Mouse (Mus musculus): ENCODE results near the gene Ahctf1. TPM values are rescaled to one million over a fixed set of nuclear protein-coding genes. Genes with fewer than 3 reads are reported as not detected.

Ahctf1 gene
- total and polyA plus RNA-seq, 3 experiments = 79.2 to 111 (median 96.0) TPM

GRCm38 (mm10) chr1:179836426-179837404 lies 33.2 kb upstream of the Ahctf1 start:
- no peak for DNase-seq (ENCODE audit: extremely low read depth)
- Histone ChIP-seq H3K27me3 (replicated peaks) (no peaks in the 10 kb centered on the region), H3K36me3 (replicated peaks in 1 of 2; ENCODE audit: control insufficient read depth in 1 of 2, insufficient read depth in 1 of 2, low read length in 1 of 2) (peaks cover 0 to 26% of the 10 kb centered on the region in 2 experiments), H3K4me2 (ENCODE audit: insufficient read depth, low read depth, poor library complexity, severe bottlenecking) (no peak overlapping the region), H3K27ac (ENCODE audit: insufficient read depth, low read depth) (no peak overlapping the region), H3K4me3 (replicated peaks in 1 of 3; ENCODE audit: low read depth in 2 of 3, low read length in 2 of 3, poor library complexity in 1 of 3) (no peak overlapping the region), H3K4me1 (ENCODE audit: control insufficient read depth in 1 of 2, insufficient read depth in 2 of 2) (peaks cover 8 to 15% of the 10 kb centered on the region in 2 experiments), H3K9me3 (replicated peaks; ENCODE audit: low read length) (peaks cover 10% of the 10 kb centered on the region), H3K9ac (ENCODE audit: insufficient read depth, low read depth) (no peak overlapping the region), H3K79me2 (replicated peaks; ENCODE audit: control insufficient read depth, extremely low read depth, insufficient read depth, poor library complexity, severe bottlenecking) (no peaks in the 10 kb centered on the region)
- in situ Hi-C loops (cut with MboI; ENCODE audit: low pct_ligation_motif_present, low pct_unique_long_range_greater_than_20kb, low sequenced_read_pairs) (loop anchor here (25.0 kb wide), 1 partner anchor 199 kb away; no protein-coding TSS in a partner anchor), dilution Hi-C loops (cut with MboI; ENCODE audit: extremely low pct_ligation_motif_present, extremely low pct_unique_long_range_greater_than_20kb, low sequenced_read_pairs) (no loop called here)
- TF ChIP-seq TBP (conservative IDR thresholded peaks at IDR 0.05; ENCODE audit: low read depth, low read length) (no peak), MEF2A (IDR thresholded peaks at IDR 0.05; ENCODE audit: borderline replicate concordance, low read depth, low read length) (no peak), NRF1 (IDR thresholded peaks at IDR 0.05; ENCODE audit: low read depth, low read length) (no peak), IRF4 (IDR thresholded peaks at IDR 0.05; ENCODE audit: low read depth, low read length) (no peak), POLR2A (IDR thresholded peaks at IDR 0.05; ENCODE audit: low read depth, low read length) (no peak), KAT2A (IDR thresholded peaks at IDR 0.05; ENCODE audit: insufficient replicate concordance, low read length) (no peak), UBTF (IDR thresholded peaks at IDR 0.05; ENCODE audit: low read depth, low read length) (no peak), MXI1 (IDR thresholded peaks at IDR 0.05; ENCODE audit: low read depth, low read length) (no peak), ZNF384 (IDR thresholded peaks at IDR 0.05; ENCODE audit: low read depth, low read length) (no peak), USF2 (conservative IDR thresholded peaks at IDR 0.05; ENCODE audit: low read depth, low read length) (no peak), JUN (IDR thresholded peaks at IDR 0.05; ENCODE audit: insufficient read depth, low read depth, low read length) (no peak), RCOR1 (conservative IDR thresholded peaks at IDR 0.05; ENCODE audit: low read depth, low read length) (no peak), ETS1 (conservative IDR thresholded peaks at IDR 0.05; ENCODE audit: low read depth, low read length) (no peak), ZMIZ1 (IDR thresholded peaks at IDR 0.05; ENCODE audit: low read depth, low read length) (no peak), NELFE (IDR thresholded peaks at IDR 0.05; ENCODE audit: low read depth, low read length) (no peak), SMC3 (IDR thresholded peaks at IDR 0.05; ENCODE audit: low read depth, low read length) (no peak)

- no peak overlapping the region for H3K27ac ChIP-seq (ENCODE audit: insufficient read depth, low read depth)
- in situ Hi-C loops (cut with MboI; ENCODE audit: low pct_ligation_motif_present, low pct_unique_long_range_greater_than_20kb, low sequenced_read_pairs) (loop anchor here (25.0 kb wide), 1 partner anchor 199 kb away; no protein-coding TSS in a partner anchor), dilution Hi-C loops (cut with MboI; ENCODE audit: extremely low pct_ligation_motif_present, extremely low pct_unique_long_range_greater_than_20kb, low sequenced_read_pairs) (no loop called here)
- TF ChIP-seq NRF1 (IDR thresholded peaks at IDR 0.05; ENCODE audit: low read depth, low read length) (no peak), HCFC1 (IDR thresholded peaks at IDR 0.05; ENCODE audit: low read depth, low read length) (no peak), RAD21 (IDR thresholded peaks at IDR 0.05; ENCODE audit: low read depth, low read length) (no peak), MYC (IDR thresholded peaks at IDR 0.05; ENCODE audit: low read depth, low read length) (no peak), KAT2A (IDR thresholded peaks at IDR 0.05; ENCODE audit: insufficient replicate concordance, low read length) (no peak), JUND (conservative IDR thresholded peaks at IDR 0.05; ENCODE audit: low read depth, low read length) (no peak), SIN3A (IDR thresholded peaks at IDR 0.05; ENCODE audit: low read length) (no peak), ZKSCAN1 (IDR thresholded peaks at IDR 0.05; ENCODE audit: borderline replicate concordance, low read depth, low read length) (no peak), BHLHE40 (IDR thresholded peaks at IDR 0.05; ENCODE audit: low read depth, low read length) (no peak), POLR2AphosphoS2 (IDR thresholded peaks at IDR 0.05; ENCODE audit: low read depth, low read length) (no peak), USF1 (IDR thresholded peaks at IDR 0.05; ENCODE audit: low read depth, low read length) (no peak), ETS1 (conservative IDR thresholded peaks at IDR 0.05; ENCODE audit: low read depth, low read length) (no peak), CHD1 (IDR thresholded peaks at IDR 0.05; ENCODE audit: low read depth, low read length) (no peak), MAFK (IDR thresholded peaks at IDR 0.05; ENCODE audit: insufficient replicate concordance, low read length) (no peak), MXI1 (IDR thresholded peaks at IDR 0.05; ENCODE audit: low read depth, low read length) (no peak), GABPA (IDR thresholded peaks at IDR 0.05; ENCODE audit: insufficient replicate concordance, low read depth, low read length) (no peak), RCOR1 (conservative IDR thresholded peaks at IDR 0.05; ENCODE audit: low read depth, low read length) (no peak), MEF2A (IDR thresholded peaks at IDR 0.05; ENCODE audit: borderline replicate concordance, low read depth, low read length) (no peak)
- H3K4me2 ChIP-seq (ENCODE audit: insufficient read depth, low read depth, poor library complexity, severe bottlenecking) = no peak overlapping the region
- peaks cover 10% of the 10 kb centered on the region for H3K9me3 ChIP-seq (replicated peaks; ENCODE audit: low read length)
- H3K4me3 ChIP-seq (replicated peaks in 1 of 3; ENCODE audit: low read depth in 2 of 3, low read length in 2 of 3, poor library complexity in 1 of 3) = no peak overlapping the region
- no peaks in the 10 kb centered on the region for H3K27me3 ChIP-seq (replicated peaks)
- peaks cover 8 to 15% of the 10 kb centered on the region in 2 experiments for H3K4me1 ChIP-seq (ENCODE audit: control insufficient read depth in 1 of 2, insufficient read depth in 2 of 2)
- no peak for DNase-seq (ENCODE audit: extremely low read depth)
- H3K36me3 ChIP-seq (replicated peaks in 1 of 2; ENCODE audit: control insufficient read depth in 1 of 2, insufficient read depth in 1 of 2, low read length in 1 of 2) = peaks cover 0 to 30% of the 10 kb centered on the region in 2 experiments
- H3K9ac ChIP-seq (ENCODE audit: insufficient read depth, low read depth) = no peak overlapping the region
- H3K79me2 ChIP-seq (replicated peaks; ENCODE audit: control insufficient read depth, extremely low read depth, insufficient read depth, poor library complexity, severe bottlenecking) = no peaks in the 10 kb centered on the region
These were observed 32.4 kb upstream of the Ahctf1 start for GRCm38 (mm10) chr1:179835753-179836425.
